Mouse (Mus musculus) ovary, postnatal 36 days (tissue): ENCODE data around the gene Xdh.

ENCODE experiments used
- DNase-seq: peaks from one replicate; pipeline ENCODE4 v3.0.0; 2022; ENCODE audit warnings: low spot score, mixed read lengths

Gene Xdh

GRCm38 (mm10) chr17:73942268-73942962 is 7.6 kb downstream of the Xdh start:
- DNase-seq: no peak

GRCm38 (mm10) chr17:73941816-73942215 is 8.2 kb downstream of the Xdh start:
- no peak for DNase-seq

GRCm38 (mm10) chr17:73937073-73937472 is 12.9 kb downstream of the Xdh start:
- DNase-seq: no peak

- no peak for DNase-seq
These were observed 14.8 kb downstream of the Xdh start for GRCm38 (mm10) chr17:73935163-73935562.

DNA sequence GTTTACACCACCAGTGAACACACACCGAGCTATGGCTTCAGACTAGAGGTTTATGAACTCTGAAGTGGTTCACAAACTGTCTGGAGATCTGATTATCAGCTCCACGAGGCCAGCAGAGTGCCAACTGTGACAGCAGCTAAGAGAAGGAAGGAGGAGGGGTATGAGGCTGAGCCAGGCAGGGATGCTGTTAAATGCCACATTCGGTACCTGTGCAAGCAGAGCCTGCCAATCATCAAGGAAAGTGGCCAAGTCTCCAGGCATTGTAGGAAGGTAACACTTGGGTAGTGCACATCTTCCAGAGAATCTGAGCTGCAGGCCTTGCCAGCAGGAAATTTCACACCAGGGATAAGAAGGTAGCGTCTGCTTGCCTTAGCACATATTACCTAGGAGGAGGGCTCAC is 15.7 kb downstream of the Xdh start:
- DNase-seq: no peak

DNA sequence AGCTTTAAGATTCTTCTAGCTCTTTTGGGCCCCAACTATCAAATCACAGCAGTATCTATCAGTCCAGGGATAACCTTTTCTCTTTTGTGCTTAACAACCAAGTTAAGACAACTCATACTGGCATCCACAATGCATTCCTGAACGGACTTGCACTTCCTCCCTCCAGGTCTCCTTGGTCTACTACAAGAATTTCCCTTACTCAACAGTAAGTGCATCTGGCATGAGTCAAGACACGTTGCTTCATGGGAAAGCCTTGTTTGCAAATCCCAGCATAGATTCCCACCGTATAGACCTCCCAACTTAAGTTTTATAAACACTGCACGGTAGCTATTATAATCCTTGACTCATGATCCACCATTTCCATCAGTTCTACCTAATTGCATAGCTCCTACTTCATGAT is 16.4 kb downstream of the Xdh start:
- DNase-seq: no peak

DNA sequence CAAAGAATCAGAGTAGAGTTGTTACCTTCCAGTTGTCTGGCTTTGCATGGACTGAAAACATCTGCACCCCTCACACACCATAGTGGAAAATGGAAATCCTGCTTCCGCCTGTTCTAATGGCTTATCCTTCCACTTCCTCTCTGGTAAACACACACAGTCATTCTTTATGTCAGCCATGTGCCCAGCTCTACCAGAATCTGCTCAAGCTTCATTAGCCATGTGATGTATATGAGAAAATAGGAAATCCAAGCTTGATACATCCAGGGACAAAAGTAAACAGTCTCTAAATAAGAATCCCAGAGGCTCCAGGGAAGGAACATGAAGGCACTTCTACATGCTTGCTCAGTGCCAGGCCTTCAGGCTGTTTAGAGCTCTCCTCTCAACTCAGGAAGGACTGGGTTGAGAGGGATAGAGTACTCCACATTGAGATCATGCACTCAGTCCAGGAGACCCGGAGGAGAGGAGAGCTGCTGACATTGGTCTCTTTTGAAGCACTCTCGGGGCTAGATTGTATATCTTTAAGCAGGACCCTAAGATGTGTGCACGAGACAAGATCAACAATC is 17.4 kb downstream of the Xdh start:
- no peak for DNase-seq

DNA sequence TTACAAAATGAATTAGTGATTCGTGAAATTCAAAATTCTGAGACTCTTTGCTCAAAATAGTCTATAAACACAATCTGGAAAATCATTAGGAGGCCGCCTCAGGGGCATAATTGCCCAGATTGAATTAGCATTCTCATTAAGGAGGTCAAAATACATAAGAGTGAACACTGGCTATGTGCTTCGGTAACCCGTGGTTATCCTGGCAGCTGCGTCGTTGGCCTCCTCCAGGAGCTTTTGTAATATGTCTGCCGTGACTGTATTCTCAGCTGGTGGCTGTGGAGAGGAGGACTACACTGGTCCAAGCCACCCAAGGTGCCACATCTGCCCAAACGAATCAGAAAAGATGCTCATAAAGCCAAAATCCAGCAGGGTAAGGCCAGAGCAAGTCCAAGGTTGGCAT is 30.5 kb downstream of the Xdh start:
- no peak for DNase-seq

DNA sequence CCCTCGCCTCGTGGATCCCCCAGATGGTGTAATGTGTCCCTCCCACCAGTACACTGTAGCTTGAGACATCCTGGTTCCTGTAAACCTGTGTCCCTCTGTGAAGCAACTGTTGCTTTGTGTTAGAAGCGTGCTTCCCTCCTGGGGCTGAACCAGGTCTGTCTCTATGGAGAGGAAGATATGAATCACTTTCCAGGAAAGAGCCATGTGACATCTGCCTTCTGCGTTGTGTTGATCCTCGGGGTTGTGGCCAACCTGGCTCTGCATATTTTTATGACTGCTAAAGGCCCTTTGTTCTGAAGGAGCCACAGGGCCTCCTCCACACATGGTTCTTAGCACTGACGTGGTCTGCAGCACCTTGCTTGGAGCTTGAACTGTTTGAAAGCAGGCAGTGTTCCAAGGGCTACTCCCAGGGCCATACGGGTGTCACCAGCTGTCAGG is 31.0 kb downstream of the Xdh start:
- no peak for DNase-seq

- DNase-seq: no peak
These were observed 31.9 kb downstream of the Xdh start for GRCm38 (mm10) chr17:73918138-73918537.

- DNase-seq: no peak
These were observed 32.3 kb downstream of the Xdh start for GRCm38 (mm10) chr17:73917713-73918112.

- DNase-seq: no peak
These were observed 35.3 kb downstream of the Xdh start for GRCm38 (mm10) chr17:73914730-73915129.

- no peak for DNase-seq
These were observed 43.9 kb downstream of the Xdh start for GRCm38 (mm10) chr17:73906076-73906475.

- DNase-seq: no peak
These were observed 44.8 kb downstream of the Xdh start for GRCm38 (mm10) chr17:73905043-73905750.

DNA sequence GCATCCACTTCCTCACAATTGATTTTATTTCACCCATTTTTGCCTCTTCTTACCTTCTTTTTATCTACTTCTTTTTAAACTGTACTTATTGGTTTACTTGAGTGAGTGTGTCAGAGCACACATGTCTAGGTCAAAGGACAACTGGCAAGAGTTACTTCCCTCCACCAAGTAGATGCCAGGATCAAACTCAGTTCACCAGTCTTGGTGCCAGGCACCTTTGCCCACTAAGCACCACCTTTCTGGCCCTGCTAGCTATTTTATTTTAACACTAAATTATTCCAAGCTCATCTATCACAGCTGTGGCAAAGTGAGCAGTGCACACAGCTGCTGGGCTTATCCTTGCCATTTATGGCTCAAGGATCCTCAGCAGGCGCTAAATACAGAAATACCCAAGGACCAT is 46.9 kb downstream of the Xdh start:
- no peak for DNase-seq

DNA sequence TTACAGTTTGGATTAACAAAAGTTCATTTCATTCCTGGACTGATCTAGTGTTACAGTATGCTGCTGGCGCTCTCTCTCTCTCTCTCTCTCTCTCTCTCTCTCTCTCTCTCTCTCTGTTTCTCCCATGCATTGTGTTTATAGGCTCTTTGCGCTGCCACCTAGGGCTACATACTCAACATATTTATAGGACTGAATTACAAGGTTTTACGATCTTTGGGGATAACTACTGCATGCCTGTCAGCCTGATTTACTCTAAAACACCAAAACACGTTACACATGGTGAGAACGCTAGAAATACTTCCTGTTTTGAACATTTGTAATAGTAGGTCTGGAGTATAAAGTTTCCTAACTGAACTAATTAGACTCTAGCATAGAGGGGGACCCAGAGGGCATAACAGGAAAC is 47.8 kb downstream of the Xdh start:
- DNase-seq: no peak

DNA sequence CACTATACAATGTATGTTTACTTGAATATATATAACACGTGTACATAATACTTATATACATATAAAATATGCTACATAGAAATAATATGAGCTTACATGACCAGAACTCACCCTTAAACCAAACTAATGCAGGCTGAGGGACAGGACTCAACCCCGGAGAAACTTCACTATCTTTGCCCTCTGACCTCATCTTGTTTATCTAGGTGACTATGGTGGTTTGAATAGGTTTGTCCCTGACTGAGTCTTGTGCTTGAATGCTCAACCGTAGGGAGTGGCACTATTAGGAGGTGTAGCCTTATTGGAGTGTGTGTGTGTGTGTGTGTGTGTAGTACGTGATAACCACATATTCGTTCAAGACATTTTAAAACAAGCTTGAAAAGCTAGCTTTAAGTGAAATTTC is 55.6 kb downstream of the Xdh start:
- DNase-seq: no peak

DNA sequence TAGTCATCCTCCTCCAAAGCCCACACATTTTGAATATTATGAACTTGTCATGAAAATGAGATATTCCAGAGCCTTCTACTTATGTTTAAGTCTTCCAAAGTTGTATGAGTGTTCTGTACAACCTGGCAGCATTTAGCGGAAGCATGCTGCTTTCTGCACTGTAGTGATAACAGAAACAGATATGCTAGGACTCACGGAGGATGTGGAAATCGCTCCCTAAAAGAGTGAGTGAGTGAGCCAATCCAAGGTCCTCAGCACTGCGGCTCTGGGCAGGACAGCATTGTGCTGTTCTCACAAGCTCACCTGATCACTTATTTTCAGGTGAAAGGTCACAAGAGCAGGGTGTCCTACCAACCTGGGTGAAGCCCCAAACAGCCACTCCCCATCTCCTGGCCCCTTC is 56.2 kb downstream of the Xdh start:
- no peak for DNase-seq

DNA sequence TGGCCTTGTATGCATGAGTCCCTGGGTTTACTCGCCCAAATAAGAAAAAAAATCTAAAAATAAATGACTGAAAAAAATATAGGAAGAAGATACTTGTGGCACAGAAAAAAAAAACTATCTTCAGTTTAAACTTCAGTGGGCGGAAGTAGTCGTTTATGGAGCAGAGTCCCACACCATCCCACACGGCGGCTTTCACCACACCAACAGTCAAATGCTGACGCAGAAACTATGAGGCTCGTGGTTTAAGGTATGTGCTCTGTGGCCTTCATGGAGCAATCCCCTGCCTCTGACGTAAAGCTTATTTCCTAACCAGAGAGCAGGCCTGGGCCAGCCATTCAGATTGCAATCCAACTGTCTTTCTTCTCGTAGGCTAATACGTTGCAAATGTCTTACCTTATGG is 56.8 kb downstream of the Xdh start:
- no peak for DNase-seq

- no peak for DNase-seq
These were observed 58.4 kb downstream of the Xdh start for GRCm38 (mm10) chr17:73891590-73891989.

- peak; percentile 13 for DNase-seq
These were observed 63.8 kb downstream of the Xdh start for GRCm38 (mm10) chr17:73886071-73886785.

DNA sequence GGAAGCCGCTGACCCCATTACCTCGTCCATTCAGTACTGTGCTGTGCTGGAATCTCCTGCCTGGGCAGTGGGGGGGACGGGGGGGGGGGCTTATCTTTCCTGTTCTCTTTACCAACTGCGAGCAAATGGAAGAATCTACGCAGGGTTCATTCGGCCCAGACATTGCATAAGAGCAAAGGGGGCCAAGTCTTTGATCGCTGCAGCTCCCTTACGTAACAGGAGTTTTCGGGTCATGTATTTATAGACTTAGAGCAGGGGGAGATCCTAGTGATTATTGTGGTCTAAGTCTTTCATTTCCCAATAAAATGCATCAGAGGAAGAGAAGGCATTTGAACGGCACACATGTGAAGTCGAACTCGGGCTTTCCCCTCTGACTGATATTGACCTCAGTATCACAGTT is 66.7 kb downstream of the Xdh start:
- no peak for DNase-seq

DNA sequence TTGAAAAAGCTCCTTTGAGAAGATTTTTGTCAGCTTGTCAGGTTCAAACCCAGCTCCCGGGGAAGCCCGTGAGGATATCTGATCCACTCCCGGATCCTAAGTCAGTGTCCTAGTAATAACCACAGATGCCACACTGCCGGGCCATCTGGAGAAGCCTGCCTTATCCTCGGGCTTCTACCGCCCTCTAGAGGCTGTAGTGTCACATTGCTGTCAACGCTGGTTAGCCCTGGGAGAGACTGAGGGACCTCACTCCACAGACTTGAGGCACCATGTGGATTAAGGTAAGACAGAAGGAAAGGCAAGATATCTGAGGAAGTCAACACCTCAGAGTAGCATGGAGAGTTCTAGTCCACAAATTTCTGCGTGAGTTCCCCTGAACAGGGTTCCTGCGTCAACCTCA is 67.8 kb downstream of the Xdh start:
- peak; percentile 67 for DNase-seq
